Mouse (Mus musculus) myocyte (in vitro differentiated cells): ENCODE results near the gene Zdhhc15. TPM values are rescaled to one million over a fixed set of nuclear protein-coding genes. Genes with fewer than 3 reads are reported as not detected.
A peak's percentile ranks its signal among the peaks of the same experiment; 100 is the strongest.

ENCODE experiments used
- H3K27me3 ChIP-seq: one replicate; pipeline ENCODE4 v1.6.1; 2011; ENCODE audit not compliant: control insufficient read depth, insufficient read depth, insufficient read length
- H3K36me3 ChIP-seq: one replicate; pipeline ENCODE4 v1.6.1; 2011; ENCODE audit not compliant: control insufficient read depth, insufficient read depth
- H3K4me2 ChIP-seq: one replicate; pipeline ENCODE4 v1.6.1; 2011; ENCODE audit warnings: low read depth, control low read depth
- H3K4me3 ChIP-seq: one replicate; pipeline ENCODE4 v1.5.1; 2011; ENCODE audit warnings: mild to moderate bottlenecking, control low read depth, moderate library complexity
- H3K79me2 ChIP-seq: one replicate; pipeline ENCODE4 v1.6.1; 2011; ENCODE audit not compliant: control insufficient read depth, insufficient read depth
- H3ac ChIP-seq: one replicate; pipeline ENCODE4 v1.6.1; 2011; ENCODE audit not compliant: control insufficient read depth, insufficient read length
- CEBPB ChIP-seq: IDR thresholded peaks from 2 replicates; pipeline ENCODE4 v1.6.1; 2011; ENCODE audit warnings: mild to moderate bottlenecking, moderate library complexity; ENCODE audit not compliant: poor library complexity, insufficient read depth, severe bottlenecking
- E2F4 ChIP-seq: IDR thresholded peaks from one replicate; pipeline ENCODE4 v1.6.1; 2011; ENCODE audit warnings: mild to moderate bottlenecking, control low read depth, moderate library complexity; ENCODE audit not compliant: insufficient read depth
- MAX ChIP-seq: IDR thresholded peaks from one replicate; pipeline ENCODE4 v1.6.1; 2011; ENCODE audit warnings: low read depth, mild to moderate bottlenecking, control low read depth
- MYOD1 ChIP-seq, 3 experiments: IDR thresholded peaks; one replicate each; pipeline ENCODE4 v1.6.1; 2011; ENCODE audit warnings: control low read depth in 2 of 3, low read depth in 2 of 3, mild to moderate bottlenecking in 2 of 3, moderate library complexity in 1 of 3; ENCODE audit not compliant: insufficient read length in 2 of 3, control insufficient read depth in 1 of 3
- MYOG ChIP-seq, 3 experiments: IDR thresholded peaks; one replicate each; pipeline ENCODE4 v1.6.1; 2011; ENCODE audit warnings: control low read depth in 2 of 3, low read depth in 2 of 3, mild to moderate bottlenecking in 2 of 3; ENCODE audit not compliant: insufficient read length in 2 of 3, control insufficient read depth in 1 of 3, insufficient read depth in 1 of 3
- POLR2A ChIP-seq: IDR thresholded peaks from one replicate; pipeline ENCODE4 v1.6.1; 2011; ENCODE audit warnings: low read depth, mild to moderate bottlenecking, control low read depth, moderate library complexity; ENCODE audit not compliant: insufficient read length
- POLR2AphosphoS2 ChIP-seq: IDR thresholded peaks from one replicate; pipeline ENCODE4 v1.6.1; 2011; ENCODE audit warnings: low read depth, control low read depth; ENCODE audit not compliant: insufficient read length
- REST ChIP-seq: IDR thresholded peaks from one replicate; pipeline ENCODE4 v1.6.1; 2011; ENCODE audit warnings: mild to moderate bottlenecking, control low read depth, moderate library complexity; ENCODE audit not compliant: insufficient read depth, insufficient read length
- SRF ChIP-seq: IDR thresholded peaks from one replicate; pipeline ENCODE4 v1.6.1; 2011; ENCODE audit warnings: low read depth; ENCODE audit not compliant: control insufficient read depth, insufficient read length
- TCF12 ChIP-seq: IDR thresholded peaks from one replicate; pipeline ENCODE4 v1.6.1; 2011; ENCODE audit warnings: mild to moderate bottlenecking, control low read depth; ENCODE audit not compliant: poor library complexity, insufficient read depth, severe bottlenecking
- TCF3 ChIP-seq: IDR thresholded peaks from one replicate; pipeline ENCODE4 v1.6.1; 2011; ENCODE audit warnings: low read depth, control low read depth; ENCODE audit not compliant: insufficient read length
- USF1 ChIP-seq: IDR thresholded peaks from one replicate; pipeline ENCODE4 v1.6.1; 2011; ENCODE audit warnings: low read depth, mild to moderate bottlenecking, control low read depth, moderate library complexity
- polyA plus RNA-seq: library from polyadenylated mRNA; unstranded; fragments of >200 nt; fragmentation: generic; extraction: Trizol; gene quantifications from one replicate; pipeline ENCODE4 v1.2.1, GENCODE M21; 2012; ENCODE audit warnings: missing spikeins

The Zdhhc15 gene
- polyA plus RNA-seq, 1 experiment = 0.56 TPM

DNA sequence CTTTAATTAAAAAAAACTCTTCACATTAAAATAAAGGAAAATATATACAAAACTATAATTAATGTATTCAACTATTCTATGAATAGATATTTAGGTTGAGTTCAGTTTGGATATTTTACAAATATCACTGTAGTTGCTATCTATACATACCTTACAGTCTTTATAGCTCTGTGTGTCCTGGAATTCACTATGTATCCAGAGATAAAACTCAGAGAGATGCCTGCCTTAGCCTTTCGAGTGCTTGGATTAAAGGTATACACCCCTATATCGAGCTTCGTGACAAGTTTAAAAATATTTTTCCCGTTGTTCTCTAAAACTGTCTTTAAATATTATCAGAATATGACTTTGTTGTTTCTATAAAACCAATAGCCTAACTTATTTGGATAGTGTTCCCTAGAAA is 128.2 kb downstream of the Zdhhc15 start:
- Histone ChIP-seq H3K79me2 (no peaks in the 10 kb centered on the region), H3K36me3 (no peaks in the 10 kb centered on the region), H3ac (no peak overlapping the region), H3K4me3 (no peak overlapping the region), H3K4me2 (no peak overlapping the region), H3K27me3 (no peaks in the 10 kb centered on the region)
- TF ChIP-seq POLR2AphosphoS2 (no peak), USF1 (no peak), CEBPB (no peak), E2F4 (no peak), TCF3 (no peak), MYOD1 (IDR thresholded peaks at IDR 0.05; ENCODE audit: control insufficient read depth in 1 of 3, insufficient read length in 2 of 3, low read depth in 2 of 3) (no peak), SRF (no peak), REST (no peak), POLR2A (no peak), MYOG (IDR thresholded peaks at IDR 0.05; ENCODE audit: control insufficient read depth in 1 of 3, insufficient read depth in 1 of 3, insufficient read length in 2 of 3, low read depth in 2 of 3) (no peak), MAX (no peak), TCF12 (no peak)

DNA sequence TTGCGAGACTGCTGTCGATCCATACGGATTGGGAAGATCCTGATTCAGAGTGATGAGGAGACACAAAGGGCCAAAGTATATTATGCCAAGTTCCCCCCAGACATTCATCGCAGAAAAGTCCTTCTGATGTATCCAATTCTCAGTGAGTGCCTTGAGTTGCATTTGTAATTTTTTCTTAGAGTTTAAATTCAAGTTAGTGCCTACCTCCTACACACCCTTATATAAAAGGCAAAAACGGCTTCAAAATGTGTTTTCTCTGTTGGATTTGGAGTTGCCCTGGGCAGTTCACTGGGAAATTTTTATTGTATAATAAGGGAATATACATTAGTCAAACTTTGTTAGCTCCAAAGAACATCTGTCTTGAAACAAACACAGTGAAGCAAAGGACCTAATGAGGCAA is 169.1 kb downstream of the Zdhhc15 start:
- no peak overlapping the region for H3K4me3 ChIP-seq
- TF ChIP-seq TCF3 (no peak), MYOD1 (IDR thresholded peaks at IDR 0.05; ENCODE audit: control insufficient read depth in 1 of 3, insufficient read length in 2 of 3, low read depth in 2 of 3) (no peak)
- H3K27me3 ChIP-seq = no peaks in the 10 kb centered on the region
- no peak overlapping the region for H3K4me2 ChIP-seq
- no peaks in the 10 kb centered on the region for H3K79me2 ChIP-seq
- H3ac ChIP-seq = no peak overlapping the region
- peaks cover 10% of the 10 kb centered on the region for H3K36me3 ChIP-seq

DNA sequence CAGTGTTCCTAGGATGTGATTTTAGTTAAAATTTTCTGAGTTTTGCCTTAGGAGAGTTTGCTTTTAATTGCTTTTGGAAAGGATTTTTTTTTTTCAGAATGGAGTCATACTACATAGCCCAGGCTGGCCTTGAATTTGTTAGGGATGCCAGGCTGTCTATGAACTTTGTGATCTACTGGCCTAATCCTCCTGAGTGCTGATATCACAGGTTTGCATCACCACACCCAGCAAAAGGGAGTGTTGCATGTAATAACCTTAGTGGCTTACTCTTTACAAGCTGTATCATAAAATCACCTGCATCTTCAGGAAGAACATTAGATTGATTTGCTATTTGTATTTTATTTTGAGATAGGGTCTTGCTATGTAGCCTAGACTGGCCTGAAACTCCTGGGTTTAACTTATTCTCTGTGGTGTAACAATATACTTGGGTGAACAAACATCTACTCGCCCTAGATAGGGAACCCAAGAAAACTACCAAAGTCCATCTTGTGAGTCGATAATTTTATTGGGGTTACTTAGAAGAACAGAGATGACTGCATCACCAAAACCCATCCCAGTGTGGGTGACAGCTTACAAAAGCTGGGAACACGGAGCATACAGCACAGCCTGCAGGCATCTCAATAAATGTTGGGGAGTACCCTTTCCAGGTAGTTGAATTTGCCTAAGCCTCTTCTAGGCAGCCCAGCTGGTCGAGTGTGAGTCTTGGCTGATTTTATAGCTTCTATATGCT is 181.1 kb downstream of the Zdhhc15 start:
- Histone ChIP-seq H3K4me3 (no peak overlapping the region), H3K36me3 (no peaks in the 10 kb centered on the region), H3K79me2 (peaks cover 52% of the 10 kb centered on the region), H3K27me3 (no peaks in the 10 kb centered on the region), H3ac (no peak overlapping the region), H3K4me2 (no peak overlapping the region)
- TF ChIP-seq TCF3 (no peak), REST (no peak)

DNA sequence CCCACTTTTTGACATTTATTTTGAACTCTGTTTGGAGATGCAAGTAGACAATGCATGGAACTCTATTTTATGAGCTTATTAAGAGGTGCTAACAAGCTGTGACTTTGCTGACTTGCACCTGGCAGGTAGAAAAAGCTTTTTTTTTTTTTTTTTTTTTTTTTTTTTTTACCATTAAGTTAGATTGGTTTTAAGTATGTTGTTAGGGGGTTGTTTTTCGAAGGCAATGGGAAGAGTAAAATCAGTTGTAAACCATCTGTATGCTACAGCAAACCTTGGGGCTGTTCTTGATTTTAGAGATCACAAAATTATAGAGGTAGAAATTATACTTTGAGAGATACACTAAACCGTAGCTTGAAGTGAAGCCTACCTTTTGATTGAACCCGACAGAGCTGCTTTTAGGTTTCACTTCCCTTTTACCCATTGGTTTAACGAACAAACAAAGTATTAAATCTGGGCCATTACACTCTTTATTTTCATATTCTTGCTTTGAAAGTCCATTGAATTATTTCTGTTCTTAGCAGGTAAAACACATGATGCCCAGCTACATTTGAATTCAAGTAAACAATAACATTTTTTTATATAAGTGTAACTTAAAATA is 181.9 kb downstream of the Zdhhc15 start:
- no peaks in the 10 kb centered on the region for H3K27me3 ChIP-seq
- no peak overlapping the region for H3K4me3 ChIP-seq
- no peaks in the 10 kb centered on the region for H3K36me3 ChIP-seq
- peaks cover 52% of the 10 kb centered on the region for H3K79me2 ChIP-seq
- peak overlapping the region; percentile 81 for H3K4me2 ChIP-seq
- TF ChIP-seq POLR2A (no peak), CEBPB (no peak), MYOD1 (IDR thresholded peaks at IDR 0.05; ENCODE audit: control insufficient read depth in 1 of 3, insufficient read length in 2 of 3, low read depth in 2 of 3) (no peak), REST (no peak), SRF (no peak), MAX (no peak), MYOG (IDR thresholded peaks at IDR 0.05; ENCODE audit: control insufficient read depth in 1 of 3, insufficient read depth in 1 of 3, insufficient read length in 2 of 3, low read depth in 2 of 3) (no peak), TCF12 (no peak), E2F4 (no peak), TCF3 (no peak)
- no peak overlapping the region for H3ac ChIP-seq

DNA sequence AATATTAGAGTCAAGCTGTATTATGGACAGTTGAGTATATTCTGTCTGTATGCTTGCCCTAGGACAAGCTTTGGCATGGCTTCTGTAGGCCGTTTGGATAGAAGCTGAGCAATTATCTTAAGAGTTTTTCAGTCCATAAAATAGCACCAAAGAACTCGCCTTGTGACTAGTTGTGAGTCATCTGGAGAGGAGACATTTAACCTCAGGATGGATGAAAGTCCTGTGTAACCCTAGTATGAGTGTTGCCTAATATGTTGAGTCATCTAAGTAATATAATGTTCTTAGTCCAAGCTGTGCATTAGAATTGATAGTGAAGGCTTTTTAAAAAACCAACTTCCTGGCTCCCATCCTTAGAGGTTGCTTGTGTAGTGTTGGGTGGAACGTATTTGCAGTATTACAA is 182.8 kb downstream of the Zdhhc15 start:
- Histone ChIP-seq H3ac (no peak overlapping the region), H3K4me3 (no peak overlapping the region), H3K4me2 (peak overlapping the region; percentile 81), H3K79me2 (peaks cover 48% of the 10 kb centered on the region), H3K27me3 (no peaks in the 10 kb centered on the region), H3K36me3 (no peaks in the 10 kb centered on the region)
- peak; percentile 92 for TF ChIP-seq CEBPB
- no peak for TF ChIP-seq TCF12

Other genes starting within 250 kb of the Zdhhc15 start
- gene Uprt, start 188.2 kb downstream of the Zdhhc15 start, polyA plus RNA-seq = 3.6 TPM
- gene Magee2, start 186.2 kb upstream of the Zdhhc15 start, polyA plus RNA-seq = not detected